Mouse (Mus musculus): ENCODE results near the gene Crk. TPM values are rescaled to one million over a fixed set of nuclear protein-coding genes. Genes with fewer than 3 reads are reported as not detected.
A peak's percentile ranks its signal among the peaks of the same experiment; 100 is the strongest.

Crk gene
- total and polyA plus RNA-seq, 3 experiments = 37.8 to 44.6 (median 39.9) TPM

DNA sequence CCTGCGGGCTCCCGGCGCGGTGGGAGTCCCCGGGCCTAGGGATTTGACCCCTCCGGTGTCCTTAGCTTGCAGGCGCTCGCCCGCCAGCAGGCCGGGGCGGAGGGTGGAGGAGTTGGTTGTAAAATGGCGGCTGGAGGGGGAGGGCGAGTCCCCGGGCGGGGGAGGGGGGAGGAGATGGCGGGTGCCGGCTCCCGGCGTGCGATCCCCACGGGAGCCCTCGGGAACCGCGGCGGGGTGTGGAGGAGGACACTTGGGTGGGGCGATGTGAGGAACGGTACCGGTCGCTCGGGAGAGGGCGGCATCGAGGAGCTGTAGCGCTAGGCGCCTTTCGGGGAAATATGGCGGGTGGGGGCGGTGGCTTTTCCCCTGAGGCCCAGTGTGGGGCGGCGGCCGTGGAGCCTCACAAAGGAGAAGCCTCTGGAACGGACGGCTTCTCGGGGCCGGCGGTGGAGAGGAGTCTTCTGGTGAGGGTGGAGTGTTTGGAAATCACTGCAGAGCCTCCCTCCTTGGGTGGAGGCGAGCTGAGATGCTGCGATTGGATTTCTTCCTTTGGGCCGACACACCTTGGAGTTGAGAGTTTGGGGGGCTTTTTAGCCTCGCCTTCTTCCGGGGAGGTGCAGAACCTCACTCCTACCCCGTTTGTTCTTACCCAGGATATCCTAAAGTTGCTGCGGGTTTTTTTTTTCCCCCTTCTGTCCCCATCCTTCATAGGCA, 54.3 kb downstream of the Crk start:
- Histone ChIP-seq H3K4me1 (ENCODE audit: control insufficient read depth in 1 of 2, insufficient read depth in 2 of 2) (peaks cover 18 to 56% of the 10 kb centered on the region in 2 experiments), H3K36me3 (replicated peaks in 1 of 2; ENCODE audit: control insufficient read depth in 1 of 2, insufficient read depth in 1 of 2, low read length in 1 of 2) (peaks cover 0 to 15% of the 10 kb centered on the region in 2 experiments), H3K79me2 (replicated peaks; ENCODE audit: control insufficient read depth, extremely low read depth, insufficient read depth, poor library complexity, severe bottlenecking) (peaks cover 54% of the 10 kb centered on the region), H3K9ac (ENCODE audit: insufficient read depth, low read depth) (peak overlapping the region; percentile 99), H3K27ac (ENCODE audit: insufficient read depth, low read depth) (peak overlapping the region; percentile 90), H3K27me3 (replicated peaks) (no peaks in the 10 kb centered on the region), H3K4me3 (replicated peaks in 1 of 3; ENCODE audit: low read depth in 2 of 3, low read length in 2 of 3, poor library complexity in 1 of 3) (peak overlapping the region; percentile 84 to 96 (median 85)), H3K9me3 (replicated peaks; ENCODE audit: low read length) (no peaks in the 10 kb centered on the region), H3K4me2 (ENCODE audit: insufficient read depth, low read depth, poor library complexity, severe bottlenecking) (peak overlapping the region; percentile 98)
- dilution Hi-C loops (cut with MboI; ENCODE audit: extremely low pct_ligation_motif_present, extremely low pct_unique_long_range_greater_than_20kb, low sequenced_read_pairs) (no loop called here), in situ Hi-C loops (cut with MboI; ENCODE audit: low pct_ligation_motif_present, low pct_unique_long_range_greater_than_20kb, low sequenced_read_pairs) (no loop called here)
- TF ChIP-seq MAFK (IDR thresholded peaks at IDR 0.05; ENCODE audit: insufficient replicate concordance, low read length) = no peak
- TF ChIP-seq SIN3A (IDR thresholded peaks at IDR 0.05; ENCODE audit: low read length) = peak; percentile 30; the same call in 1 of the 2 replicates
- peak; percentile 41; the same call in 1 of the 2 replicates for TF ChIP-seq UBTF (IDR thresholded peaks at IDR 0.05; ENCODE audit: low read depth, low read length)
- TF ChIP-seq RCOR1 (conservative IDR thresholded peaks at IDR 0.05; ENCODE audit: low read depth, low read length) = 0 out of 2 replicates have a peak, but pooled peaks have one; percentile 4
- TF ChIP-seq MAZ (IDR thresholded peaks at IDR 0.05; ENCODE audit: low read depth, low read length) = peak; percentile 31; the same call in 1 of the 2 replicates
- no peak for TF ChIP-seq BHLHE40 (IDR thresholded peaks at IDR 0.05; ENCODE audit: low read depth, low read length)
- 0 out of 2 replicates have a peak, but pooled peaks have one; percentile 11 for TF ChIP-seq TBP (conservative IDR thresholded peaks at IDR 0.05; ENCODE audit: low read depth, low read length)
- DNase-seq (ENCODE audit: extremely low read depth) = peak; percentile 55

DNA sequence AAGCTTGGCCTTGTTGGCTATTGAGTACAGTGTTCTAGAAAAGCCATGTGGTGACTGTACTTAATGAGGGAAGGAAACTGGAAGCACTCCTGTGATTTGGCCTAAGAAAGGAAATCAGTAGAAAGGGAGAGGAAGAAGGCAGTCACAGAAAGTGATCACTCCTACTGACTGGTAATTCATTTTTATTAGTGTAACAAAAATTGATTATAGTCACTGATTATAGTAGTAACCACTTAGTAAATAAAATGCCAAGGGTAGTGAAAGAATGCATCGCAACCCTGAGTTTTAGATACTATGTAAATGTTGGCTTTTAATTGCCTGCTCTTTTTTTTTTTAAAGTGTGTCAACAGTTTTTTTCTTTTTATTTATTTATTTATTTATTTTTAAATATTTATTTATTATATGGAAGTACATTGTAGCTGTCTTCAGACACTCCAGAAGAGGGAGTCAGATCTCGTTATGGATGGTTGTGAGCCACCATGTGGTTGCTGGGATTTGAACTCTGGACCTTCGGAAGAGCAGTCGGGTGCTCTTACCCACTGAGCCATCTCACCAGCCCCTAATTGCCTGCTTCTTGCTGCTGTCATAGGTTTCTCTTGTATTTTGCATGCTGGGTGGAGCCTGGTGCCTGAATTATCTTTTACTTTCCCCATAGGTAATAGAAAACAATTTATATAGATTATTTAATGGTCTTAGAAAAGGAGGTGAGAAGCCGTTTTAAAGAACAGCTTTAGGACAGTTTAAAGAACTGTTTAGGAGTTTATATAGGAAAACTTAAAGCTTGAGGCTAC, 56.6 kb downstream of the Crk start:
- in situ Hi-C loops (cut with MboI; ENCODE audit: low pct_ligation_motif_present, low pct_unique_long_range_greater_than_20kb, low sequenced_read_pairs) (no loop called here), dilution Hi-C loops (cut with MboI; ENCODE audit: extremely low pct_ligation_motif_present, extremely low pct_unique_long_range_greater_than_20kb, low sequenced_read_pairs) (no loop called here)
- Histone ChIP-seq H3K27me3 (replicated peaks) (no peaks in the 10 kb centered on the region), H3K9me3 (replicated peaks; ENCODE audit: low read length) (no peaks in the 10 kb centered on the region), H3K4me1 (ENCODE audit: control insufficient read depth in 1 of 2, insufficient read depth in 2 of 2) (peaks cover 21 to 67% of the 10 kb centered on the region in 2 experiments), H3K4me2 (ENCODE audit: insufficient read depth, low read depth, poor library complexity, severe bottlenecking) (peak overlapping the region; percentile 98), H3K9ac (ENCODE audit: insufficient read depth, low read depth) (peak overlapping the region; percentile 99; the same call in 1 of the 2 replicates), H3K27ac (ENCODE audit: insufficient read depth, low read depth) (no peak overlapping the region), H3K4me3 (replicated peaks in 1 of 3; ENCODE audit: low read depth in 2 of 3, low read length in 2 of 3, poor library complexity in 1 of 3) (peak overlapping the region in 2 of 3 experiments; percentile 23 to 96), H3K79me2 (replicated peaks; ENCODE audit: control insufficient read depth, extremely low read depth, insufficient read depth, poor library complexity, severe bottlenecking) (peaks cover 77% of the 10 kb centered on the region), H3K36me3 (replicated peaks in 1 of 2; ENCODE audit: control insufficient read depth in 1 of 2, insufficient read depth in 1 of 2, low read length in 1 of 2) (peaks cover 6 to 33% of the 10 kb centered on the region in 2 experiments)
- no peak for DNase-seq (ENCODE audit: extremely low read depth)
- peak; percentile 94 for TF ChIP-seq TBP (conservative IDR thresholded peaks at IDR 0.05; ENCODE audit: low read depth, low read length)
- no peak for TF ChIP-seq PAX5 (IDR thresholded peaks at IDR 0.05; ENCODE audit: low read length)
- TF ChIP-seq SIN3A (IDR thresholded peaks at IDR 0.05; ENCODE audit: low read length) = peak; percentile 81; the same call in 1 of the 2 replicates
- peak; percentile 91 for TF ChIP-seq POLR2AphosphoS2 (IDR thresholded peaks at IDR 0.05; ENCODE audit: low read depth, low read length)
- peak; percentile 51 for TF ChIP-seq ZNF384 (IDR thresholded peaks at IDR 0.05; ENCODE audit: low read depth, low read length)

Measured in CH12.LX (cell line).